Comparison of ENCODE assay signal across 30 mouse cellular contexts in genomic region chr2:62307477-62307876, GRCm38 (mm10).
A peak's percentile ranks its signal among the peaks of the same experiment; 100 is the strongest.
DNase-seq lines count a peak whose midpoint lies in the region; ATAC-seq and TF ChIP-seq lines count a peak whose summit lies in the region.
"Had no signal": no experiment of that assay in that cellular context is flagged by ENCODE, and none has a peak within 500 bp of the region (broad histone marks: within the 10 kb centered on the region; RNA-seq: fewer than 3 reads in every experiment).

No protein-coding gene starts in this region.

- H3K4me1 ChIP-seq in forebrain, embryonic 14.5 days (ENCODE audit: control insufficient read depth, insufficient read depth, low read length) = no peaks in the 10 kb centered on the region
- H3K4me1 ChIP-seq in forebrain, embryonic 11.5 days (replicated peaks; ENCODE audit: control insufficient read depth, insufficient read depth, low read length) = no peaks in the 10 kb centered on the region
- no peaks in the 10 kb centered on the region for H3K4me1 ChIP-seq in forebrain, postnatal 0 days (ENCODE audit: insufficient read depth)
- H3K4me1 ChIP-seq in stomach, postnatal 0 days (replicated peaks; ENCODE audit: control insufficient read depth, insufficient read depth) = no peaks in the 10 kb centered on the region
- H3K4me1 ChIP-seq: embryonic facial prominence, embryonic 12.5 days; embryonic facial prominence, embryonic 15.5 days; heart, embryonic 10.5 days; heart, embryonic 13.5 days had no signal

- H3K9me3 ChIP-seq in forebrain, embryonic 14.5 days (replicated peaks; ENCODE audit: control insufficient read depth, low read length) = no peaks in the 10 kb centered on the region
- no peaks in the 10 kb centered on the region for H3K9me3 ChIP-seq in forebrain, embryonic 11.5 days (ENCODE audit: control insufficient read depth, low read length)
- H3K9me3 ChIP-seq in forebrain, postnatal 0 days (ENCODE audit: low read length) = no peaks in the 10 kb centered on the region
- no peaks in the 10 kb centered on the region for H3K9me3 ChIP-seq in stomach, postnatal 0 days (ENCODE audit: control insufficient read depth, low read length)
- H3K9me3 ChIP-seq: embryonic facial prominence, embryonic 12.5 days; embryonic facial prominence, embryonic 15.5 days; G1E; heart, embryonic 10.5 days; heart, embryonic 13.5 days had no signal

- ATAC-seq in forebrain, embryonic 14.5 days = peak; percentile 55; the same call in 1 of the 2 replicates
- no peak for ATAC-seq in forebrain, embryonic 11.5 days (replicated peaks; ENCODE audit: low FRiP score)
- ATAC-seq in forebrain, postnatal 0 days = peak; percentile 43; the same call in 1 of the 2 replicates
- no peak for ATAC-seq in stomach, postnatal 0 days (ENCODE audit: low FRiP score, low TSS enrichment)
- ATAC-seq: hindbrain, postnatal 0 days; inflammation-experienced regulatory T-cells, adult 6 months; intestine, postnatal 0 days; Patski had no signal

- TF ChIP-seq EP300 in stomach, postnatal 0 days (optimal IDR thresholded peaks at IDR 0.05) = no peak

- no peak for TF ChIP-seq POLR2A in brain, embryonic 14.5 days (IDR thresholded peaks at IDR 0.05; ENCODE audit: borderline replicate concordance, extremely low read depth, insufficient read depth, insufficient read length, poor library complexity, severe bottlenecking)

- no peak for TF ChIP-seq CTCF in layer of hippocampus, adult 2 months (conservative IDR thresholded peaks at IDR 0.05)
- TF ChIP-seq CTCF in brain, embryonic 14.5 days (IDR thresholded peaks at IDR 0.05; ENCODE audit: borderline replicate concordance, extremely low read depth, insufficient read depth, insufficient read length) = no peak
- no peak for TF ChIP-seq CTCF in forebrain, postnatal 0 days (IDR thresholded peaks at IDR 0.05; ENCODE audit: low read depth)
- TF ChIP-seq CTCF in stomach, postnatal 0 days (IDR thresholded peaks at IDR 0.05; ENCODE audit: low read depth) = no peak

- no peak overlapping the region for H3K4me3 ChIP-seq in forebrain, embryonic 14.5 days (ENCODE audit: low read depth, low read length)
- no peak overlapping the region for H3K4me3 ChIP-seq in forebrain, embryonic 11.5 days (ENCODE audit: low read depth, low read length)
- H3K4me3 ChIP-seq in layer of hippocampus, adult 2 months = no peak overlapping the region
- H3K4me3 ChIP-seq in forebrain, postnatal 0 days (ENCODE audit: low read depth, low read length) = no peak overlapping the region
- H3K4me3 ChIP-seq in stomach, postnatal 0 days (ENCODE audit: low read depth, low read length) = no peak overlapping the region
- H3K4me3 ChIP-seq: embryonic facial prominence, embryonic 12.5 days; embryonic facial prominence, embryonic 15.5 days; heart, adult 2 months; heart, embryonic 10.5 days; heart, embryonic 13.5 days had no signal

- no peaks in the 10 kb centered on the region for H3K36me3 ChIP-seq in forebrain, embryonic 14.5 days (ENCODE audit: control insufficient read depth, insufficient read depth, low read length)
- no peaks in the 10 kb centered on the region for H3K36me3 ChIP-seq in forebrain, embryonic 11.5 days (ENCODE audit: control insufficient read depth, insufficient read depth, low read length)
- no peaks in the 10 kb centered on the region for H3K36me3 ChIP-seq in forebrain, postnatal 0 days (ENCODE audit: insufficient read depth)
- no peaks in the 10 kb centered on the region for H3K36me3 ChIP-seq in stomach, postnatal 0 days (ENCODE audit: control insufficient read depth, insufficient read depth, low read length)
- H3K36me3 ChIP-seq: embryonic facial prominence, embryonic 12.5 days; embryonic facial prominence, embryonic 15.5 days; G1E; heart, embryonic 10.5 days; heart, embryonic 13.5 days had no signal

- H3K27ac ChIP-seq in forebrain, embryonic 14.5 days (ENCODE audit: low read depth, low read length) = peak overlapping the region; percentile 58; the same call in 1 of the 2 replicates
- H3K27ac ChIP-seq in forebrain, embryonic 11.5 days (ENCODE audit: low read depth, low read length) = no peak overlapping the region
- peak overlapping the region; percentile 55 for H3K27ac ChIP-seq in layer of hippocampus, adult 2 months
- H3K27ac ChIP-seq in forebrain, postnatal 0 days (ENCODE audit: low read depth, low read length) = peak overlapping the region; percentile 41; the same call in 1 of the 2 replicates
- H3K27ac ChIP-seq in stomach, postnatal 0 days (replicated peaks) = no peak overlapping the region
- H3K27ac ChIP-seq: embryonic facial prominence, embryonic 12.5 days; embryonic facial prominence, embryonic 15.5 days; heart, adult 2 months; heart, embryonic 10.5 days; heart, embryonic 13.5 days; hindbrain, embryonic 14.5 days; hindbrain, postnatal 0 days had no signal

- no peaks in the 10 kb centered on the region for H3K27me3 ChIP-seq in forebrain, embryonic 14.5 days (replicated peaks; ENCODE audit: control insufficient read depth, insufficient read depth, low read length)
- H3K27me3 ChIP-seq in forebrain, embryonic 11.5 days (ENCODE audit: control insufficient read depth, insufficient read depth, low read length) = no peaks in the 10 kb centered on the region
- no peaks in the 10 kb centered on the region for H3K27me3 ChIP-seq in forebrain, postnatal 0 days (ENCODE audit: insufficient read depth, low read length)
- no peaks in the 10 kb centered on the region for H3K27me3 ChIP-seq in stomach, postnatal 0 days (ENCODE audit: control insufficient read depth, insufficient read depth, low read length)
- H3K27me3 ChIP-seq: CH12.LX; embryonic facial prominence, embryonic 12.5 days; embryonic facial prominence, embryonic 15.5 days; heart, embryonic 13.5 days had no signal

- peak; percentile 33 for DNase-seq in forebrain, embryonic 14.5 days (ENCODE audit: low spot score)
- DNase-seq in forebrain, embryonic 11.5 days (ENCODE audit: low spot score) = no peak
- DNase-seq in layer of hippocampus, adult 2 months (ENCODE audit: low spot score in 2 of 2) = no peak
- no peak for DNase-seq in layer of hippocampus, adult 11-12 months (ENCODE audit: low spot score)
- peak; percentile 43 for DNase-seq in brain, embryonic 14.5 days (ENCODE audit: low read depth)
- DNase-seq in forebrain, postnatal 0 days = peak; percentile 10
- DNase-seq in stomach, postnatal 0 days (ENCODE audit: low spot score) = no peak
- DNase-seq in urinary bladder, postnatal 25 days (ENCODE audit: low spot score) = no peak
- DNase-seq: adrenal gland, postnatal 10 days; adrenal gland, postnatal 36 days; B cell, adult 2 months; cerebellum, adult 11-12 months; cerebellum, adult 8-10 months; cerebellum, postnatal 14 days; gastrocnemius, postnatal 36 days; heart, adult 2 months; heart, postnatal 14 days; heart, postnatal 4 days; kidney, adult 2 months had no signal

- no peak overlapping the region for H3K9ac ChIP-seq in forebrain, embryonic 14.5 days (ENCODE audit: low read length)
- H3K9ac ChIP-seq in forebrain, embryonic 11.5 days (ENCODE audit: low read length) = no peak overlapping the region
- no peak overlapping the region for H3K9ac ChIP-seq in forebrain, postnatal 0 days
- no peak overlapping the region for H3K9ac ChIP-seq in stomach, postnatal 0 days (ENCODE audit: low read length)
- H3K9ac ChIP-seq: embryonic facial prominence, embryonic 12.5 days; embryonic facial prominence, embryonic 15.5 days; heart, embryonic 13.5 days; hindbrain, embryonic 14.5 days had no signal

- 75% methylated on average over 2 of the region's 2 CpGs for WGBS in forebrain, embryonic 14.5 days
- WGBS in forebrain, embryonic 11.5 days = 85% methylated on average over 2 of the region's 2 CpGs
- WGBS in forebrain, postnatal 0 days = 52% methylated on average over 2 of the region's 2 CpGs
- 88% methylated on average over 2 of the region's 2 CpGs for WGBS in stomach, postnatal 0 days

- no peak overlapping the region for H3K4me2 ChIP-seq in forebrain, embryonic 14.5 days (ENCODE audit: low read length)
- H3K4me2 ChIP-seq in forebrain, embryonic 11.5 days (ENCODE audit: low read depth, low read length, severe bottlenecking) = no peak overlapping the region
- no peak overlapping the region for H3K4me2 ChIP-seq in forebrain, postnatal 0 days (ENCODE audit: low read depth)
- no peak overlapping the region for H3K4me2 ChIP-seq in stomach, postnatal 0 days (replicated peaks; ENCODE audit: low read depth)
- H3K4me2 ChIP-seq: embryonic facial prominence, embryonic 12.5 days; embryonic facial prominence, embryonic 15.5 days; heart, embryonic 13.5 days; hindbrain, embryonic 14.5 days had no signal

Comparison
In these comparisons a context has a peak if more than half of its experiments do, and no peak if none do; other contexts are left out.
1. ATAC-seq: peak in forebrain, embryonic 14.5 days (single experiment) and forebrain, postnatal 0 days (single experiment); none in forebrain, embryonic 11.5 days (single experiment) and stomach, postnatal 0 days (single experiment).
2. DNase-seq: peak in forebrain, embryonic 14.5 days (single experiment), brain, embryonic 14.5 days (single experiment) and forebrain, postnatal 0 days (single experiment); none in forebrain, embryonic 11.5 days (single experiment), layer of hippocampus, adult 2 months (0 of 2), layer of hippocampus, adult 11-12 months (single experiment), stomach, postnatal 0 days (single experiment) and urinary bladder, postnatal 25 days (single experiment).
3. H3K27ac ChIP-seq: peak in forebrain, embryonic 14.5 days (single experiment), layer of hippocampus, adult 2 months (single experiment) and forebrain, postnatal 0 days (single experiment); none in forebrain, embryonic 11.5 days (single experiment) and stomach, postnatal 0 days (single experiment).